Mouse (Mus musculus): Measurements from ENCODE around the gene Fat3. TPM values are rescaled to one million over a fixed set of nuclear protein-coding genes. Genes with fewer than 3 reads are reported as not detected.

The Fat3 gene
- polyA plus RNA-seq, 1 experiment from 2014 or later: 7.0 TPM

- H3K4me3 ChIP-seq: no peak overlapping the region
- no peaks in the 10 kb centered on the region for H3K4me1 ChIP-seq
- H3K36me3 ChIP-seq: no peaks in the 10 kb centered on the region
- H3K27me3 ChIP-seq (ENCODE audit: low read depth, poor library complexity, severe bottlenecking): no peaks in the 10 kb centered on the region
- no peaks in the 10 kb centered on the region for H3K9me3 ChIP-seq (replicated peaks)
- 83% methylated on average over 4 of the region's 4 CpGs for WGBS
- no peak overlapping the region for H3K27ac ChIP-seq (replicated peaks)
- no peak for DNase-seq (ENCODE audit: low spot score)
Measured at GRCm38 (mm10) chr9:16063447-16063846, 437.6 kb downstream of the Fat3 start.

- no peak overlapping the region for H3K27ac ChIP-seq (replicated peaks)
- no peaks in the 10 kb centered on the region for H3K4me1 ChIP-seq
- H3K9me3 ChIP-seq (replicated peaks): no peaks in the 10 kb centered on the region
- no peak overlapping the region for H3K4me3 ChIP-seq
- no peaks in the 10 kb centered on the region for H3K36me3 ChIP-seq
- H3K27me3 ChIP-seq (ENCODE audit: low read depth, poor library complexity, severe bottlenecking): no peaks in the 10 kb centered on the region
- DNase-seq (ENCODE audit: low spot score): no peak
Measured at GRCm38 (mm10) chr9:16062472-16062871, 438.6 kb downstream of the Fat3 start.

- H3K27ac ChIP-seq (replicated peaks): no peak overlapping the region
- H3K36me3 ChIP-seq: no peaks in the 10 kb centered on the region
- no peaks in the 10 kb centered on the region for H3K4me1 ChIP-seq
- DNase-seq (ENCODE audit: low spot score): no peak
- no peaks in the 10 kb centered on the region for H3K9me3 ChIP-seq (replicated peaks)
- no peaks in the 10 kb centered on the region for H3K27me3 ChIP-seq (ENCODE audit: low read depth, poor library complexity, severe bottlenecking)
- H3K4me3 ChIP-seq: no peak overlapping the region
- 91% methylated on average over 2 of the region's 2 CpGs for WGBS
Measured at GRCm38 (mm10) chr9:16046686-16047085, 454.4 kb downstream of the Fat3 start.

GRCm38 (mm10) chr9:16037375-16037774 lies 463.7 kb downstream of the Fat3 start:
- WGBS: 84% methylated on average over 3 of the region's 3 CpGs
- DNase-seq (ENCODE audit: low spot score): no peak

GRCm38 (mm10) chr9:16036346-16036745 lies 464.7 kb downstream of the Fat3 start:
- H3K4me1 ChIP-seq: no peaks in the 10 kb centered on the region
- no peaks in the 10 kb centered on the region for H3K36me3 ChIP-seq
- no peak overlapping the region for H3K4me3 ChIP-seq
- H3K9me3 ChIP-seq (replicated peaks): no peaks in the 10 kb centered on the region
- no peaks in the 10 kb centered on the region for H3K27me3 ChIP-seq (ENCODE audit: low read depth, poor library complexity, severe bottlenecking)
- H3K27ac ChIP-seq (replicated peaks): no peak overlapping the region
- no peak for DNase-seq (ENCODE audit: low spot score)

More at GRCm38 (mm10) chr9:16037375-16037774, 463.7 kb downstream of the Fat3 start:
- Histone ChIP-seq H3K27ac (replicated peaks) (no peak overlapping the region), H3K4me3 (no peak overlapping the region), H3K27me3 (ENCODE audit: low read depth, poor library complexity, severe bottlenecking) (no peaks in the 10 kb centered on the region), H3K4me1 (no peaks in the 10 kb centered on the region), H3K36me3 (no peaks in the 10 kb centered on the region), H3K9me3 (replicated peaks) (no peaks in the 10 kb centered on the region)

- H3K4me3 ChIP-seq: no peak overlapping the region
- no peak overlapping the region for H3K27ac ChIP-seq (replicated peaks)
- H3K4me1 ChIP-seq: peaks cover 4% of the 10 kb centered on the region; the same call in 1 of the 2 replicates
- DNase-seq (ENCODE audit: low spot score): no peak
- no peaks in the 10 kb centered on the region for H3K27me3 ChIP-seq (ENCODE audit: low read depth, poor library complexity, severe bottlenecking)
- H3K9me3 ChIP-seq (replicated peaks): no peaks in the 10 kb centered on the region
- WGBS: 70% methylated on average over 11 of the region's 11 CpGs
- peaks cover 9% of the 10 kb centered on the region for H3K36me3 ChIP-seq
Measured at GRCm38 (mm10) chr9:16029715-16030285, 471.3 kb downstream of the Fat3 start.

- DNase-seq (ENCODE audit: low spot score): no peak
- H3K27ac ChIP-seq (replicated peaks): no peak overlapping the region
Measured at GRCm38 (mm10) chr9:16029066-16029465, 472.0 kb downstream of the Fat3 start.

GRCm38 (mm10) chr9:16028394-16028911 lies 472.6 kb downstream of the Fat3 start:
- no peak for DNase-seq (ENCODE audit: low spot score)
- 46% methylated on average over 4 of the region's 4 CpGs for WGBS
- H3K27me3 ChIP-seq (ENCODE audit: low read depth, poor library complexity, severe bottlenecking): no peaks in the 10 kb centered on the region

More at GRCm38 (mm10) chr9:16029066-16029465, 472.0 kb downstream of the Fat3 start:
- Histone ChIP-seq H3K27me3 (ENCODE audit: low read depth, poor library complexity, severe bottlenecking) (no peaks in the 10 kb centered on the region), H3K4me1 (peaks cover 4% of the 10 kb centered on the region; the same call in 1 of the 2 replicates), H3K36me3 (peaks cover 9% of the 10 kb centered on the region), H3K4me3 (no peak overlapping the region), H3K9me3 (replicated peaks) (no peaks in the 10 kb centered on the region)
- WGBS: 90% methylated on average over 4 of the region's 4 CpGs

GRCm38 (mm10) chr9:16026054-16026453 lies 475.0 kb downstream of the Fat3 start:
- Histone ChIP-seq H3K36me3 (peaks cover 9% of the 10 kb centered on the region), H3K27ac (replicated peaks) (no peak overlapping the region), H3K4me1 (peaks cover 4% of the 10 kb centered on the region; the same call in 1 of the 2 replicates), H3K4me3 (no peak overlapping the region), H3K27me3 (ENCODE audit: low read depth, poor library complexity, severe bottlenecking) (no peaks in the 10 kb centered on the region), H3K9me3 (replicated peaks) (no peaks in the 10 kb centered on the region)
- no peak for DNase-seq (ENCODE audit: low spot score)
- WGBS: 80% methylated on average over 4 of the region's 4 CpGs

More at GRCm38 (mm10) chr9:16028394-16028911, 472.6 kb downstream of the Fat3 start:
- H3K9me3 ChIP-seq (replicated peaks): no peaks in the 10 kb centered on the region
- peaks cover 4% of the 10 kb centered on the region; the same call in 1 of the 2 replicates for H3K4me1 ChIP-seq
- H3K4me3 ChIP-seq: no peak overlapping the region
- H3K27ac ChIP-seq (replicated peaks): no peak overlapping the region
- H3K36me3 ChIP-seq: peaks cover 9% of the 10 kb centered on the region

- H3K4me3 ChIP-seq: no peak overlapping the region
- 95% methylated on average over 7 of the region's 7 CpGs for WGBS
- H3K27me3 ChIP-seq (ENCODE audit: low read depth, poor library complexity, severe bottlenecking): no peaks in the 10 kb centered on the region
- H3K4me1 ChIP-seq: peaks cover under 1% of the 10 kb centered on the region; the same call in 1 of the 2 replicates
- H3K27ac ChIP-seq (replicated peaks): no peak overlapping the region
- H3K36me3 ChIP-seq: peaks cover 13% of the 10 kb centered on the region
- no peaks in the 10 kb centered on the region for H3K9me3 ChIP-seq (replicated peaks)
- no peak for DNase-seq (ENCODE audit: low spot score)
Measured at GRCm38 (mm10) chr9:16024706-16025105, 476.4 kb downstream of the Fat3 start.

GRCm38 (mm10) chr9:16014115-16014514 lies 487.0 kb downstream of the Fat3 start:
- WGBS: 23% methylated on average over 2 of the region's 2 CpGs
- peaks cover 2% of the 10 kb centered on the region; the same call in 1 of the 2 replicates for H3K9me3 ChIP-seq (replicated peaks)
- DNase-seq (ENCODE audit: low spot score): no peak
- H3K36me3 ChIP-seq: peaks cover 8% of the 10 kb centered on the region; the same call in 1 of the 2 replicates
- no peak overlapping the region for H3K4me3 ChIP-seq
- H3K27me3 ChIP-seq (ENCODE audit: low read depth, poor library complexity, severe bottlenecking): 0 out of 2 replicates have a peak, but pooled peaks cover 4% of the 10 kb centered on the region
- H3K4me1 ChIP-seq: peaks cover 5% of the 10 kb centered on the region; the same call in 1 of the 2 replicates
- H3K27ac ChIP-seq (replicated peaks): no peak overlapping the region

GRCm38 (mm10) chr9:16011382-16011781 lies 489.7 kb downstream of the Fat3 start:
- no peak overlapping the region for H3K27ac ChIP-seq (replicated peaks)
- H3K9me3 ChIP-seq (replicated peaks): peaks cover 5% of the 10 kb centered on the region; the same call in 1 of the 2 replicates
- H3K4me1 ChIP-seq: peaks cover 5% of the 10 kb centered on the region; the same call in 1 of the 2 replicates
- H3K27me3 ChIP-seq (ENCODE audit: low read depth, poor library complexity, severe bottlenecking): 0 out of 2 replicates have a peak, but pooled peaks cover 4% of the 10 kb centered on the region
- 95% methylated on average over 3 of the region's 3 CpGs for WGBS
- H3K36me3 ChIP-seq: peaks cover 11% of the 10 kb centered on the region
- H3K4me3 ChIP-seq: no peak overlapping the region
- DNase-seq (ENCODE audit: low spot score): no peak

GRCm38 (mm10) chr9:16007516-16007915 lies 493.6 kb downstream of the Fat3 start:
- Histone ChIP-seq H3K4me3 (no peak overlapping the region), H3K36me3 (peaks cover 27% of the 10 kb centered on the region), H3K27ac (replicated peaks) (no peak overlapping the region), H3K27me3 (ENCODE audit: low read depth, poor library complexity, severe bottlenecking) (0 out of 2 replicates have a peak, but pooled peaks cover 4% of the 10 kb centered on the region), H3K4me1 (no peaks in the 10 kb centered on the region), H3K9me3 (replicated peaks) (peaks cover 5% of the 10 kb centered on the region; the same call in 1 of the 2 replicates)
- WGBS: 94% methylated on average over 5 of the region's 5 CpGs
- DNase-seq (ENCODE audit: low spot score): no peak
